Mouse (Mus musculus): Measurements from ENCODE around the gene Vmn1r40. TPM values are rescaled to one million over a fixed set of nuclear protein-coding genes. Genes with fewer than 3 reads are reported as not detected.

Vmn1r40 gene
- polyA plus RNA-seq (2014; fragmentation: Nextera tagmentation; extraction: Ambion mirVana), result not detected in 2 replicates

- DNase-seq (ENCODE audit: low spot score) (no peak), ATAC-seq (ENCODE audit: low FRiP score) (no peak)
- H3K27ac ChIP-seq, result no peak within 1 kb of the TSS
- no peaks in the 10 kb centered on the region for H3K4me1 ChIP-seq (replicated peaks; ENCODE audit: control insufficient read depth, insufficient read depth, low read length)
- H3K4me3 ChIP-seq (replicated peaks; ENCODE audit: low read length), result no peak within 1 kb of the TSS
- no peaks in the 10 kb centered on the region for H3K36me3 ChIP-seq (replicated peaks; ENCODE audit: control insufficient read depth, insufficient read depth)
- H3K4me2 ChIP-seq (replicated peaks), result no peak within 1 kb of the TSS
- no peak within 1 kb of the TSS for H3K9ac ChIP-seq
- 87% methylated on average over 4 of the region's 4 CpGs for WGBS
- no peaks in the 10 kb centered on the region for H3K27me3 ChIP-seq (ENCODE audit: control insufficient read depth, insufficient read depth, low read length)
- H3K9me3 ChIP-seq (ENCODE audit: control insufficient read depth, low read length), result no peaks in the 10 kb centered on the region
Measured at GRCm38 (mm10) chr6:89707240-89707639, at the start of gene Vmn1r40. Gene Vmn1r40, plus strand, starts transcription at chr6:89707540.

- 81% methylated on average over 3 of the region's 3 CpGs for WGBS
- no peak for ATAC-seq (ENCODE audit: low FRiP score)
Measured at GRCm38 (mm10) chr6:89658342-89658741, 49.0 kb upstream of the Vmn1r40 start.

DNA sequence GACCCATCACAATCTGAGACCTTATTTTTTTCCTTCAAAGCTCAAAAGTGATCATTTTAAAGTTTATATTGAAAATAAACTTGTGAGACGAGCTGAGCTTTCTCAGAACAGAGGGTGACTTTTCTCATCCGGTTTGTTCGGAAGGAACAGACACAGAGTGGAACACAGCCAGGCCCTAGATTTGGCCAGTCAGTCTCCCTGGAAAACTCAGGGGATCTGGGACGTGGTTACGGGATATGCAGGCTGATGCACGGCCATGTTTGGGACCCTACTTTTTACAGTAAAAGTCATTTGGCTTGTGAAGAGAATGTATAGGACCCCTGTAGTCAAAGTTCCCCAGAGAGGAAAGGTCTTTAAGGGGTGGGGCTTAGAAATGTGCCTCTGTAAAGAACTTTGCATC, 48.4 kb upstream of the Vmn1r40 start:
- whole genome bisulfite sequencing, result 90% methylated on average over 6 of the region's 6 CpGs
- H3K27me3 ChIP-seq (ENCODE audit: control insufficient read depth, insufficient read depth, low read length), result no peaks in the 10 kb centered on the region
- no peaks in the 10 kb centered on the region for H3K9me3 ChIP-seq (ENCODE audit: control insufficient read depth, low read length)
- H3K4me3 ChIP-seq (replicated peaks; ENCODE audit: low read length), result no peak overlapping the region
- ATAC-seq (ENCODE audit: low FRiP score) (no peak), DNase-seq (ENCODE audit: low spot score) (no peak)
- H3K4me2 ChIP-seq (replicated peaks), result no peak overlapping the region
- no peak overlapping the region for H3K9ac ChIP-seq
- no peak overlapping the region for H3K27ac ChIP-seq
- no peaks in the 10 kb centered on the region for H3K4me1 ChIP-seq (replicated peaks; ENCODE audit: control insufficient read depth, insufficient read depth, low read length)
- peaks cover 15% of the 10 kb centered on the region for H3K36me3 ChIP-seq (replicated peaks; ENCODE audit: control insufficient read depth, insufficient read depth)

More at GRCm38 (mm10) chr6:89658342-89658741, 49.0 kb upstream of the Vmn1r40 start:
- H3K9me3 ChIP-seq (ENCODE audit: control insufficient read depth, low read length), result no peaks in the 10 kb centered on the region
- peaks cover 9% of the 10 kb centered on the region for H3K36me3 ChIP-seq (replicated peaks; ENCODE audit: control insufficient read depth, insufficient read depth)
- no peak overlapping the region for H3K27ac ChIP-seq
- H3K9ac ChIP-seq, result no peak overlapping the region
- no peak for DNase-seq (ENCODE audit: low spot score)
- H3K4me2 ChIP-seq (replicated peaks), result no peak overlapping the region
- no peaks in the 10 kb centered on the region for H3K4me1 ChIP-seq (replicated peaks; ENCODE audit: control insufficient read depth, insufficient read depth, low read length)
- H3K27me3 ChIP-seq (ENCODE audit: control insufficient read depth, insufficient read depth, low read length), result no peaks in the 10 kb centered on the region
- H3K4me3 ChIP-seq (replicated peaks; ENCODE audit: low read length), result no peak overlapping the region

DNA sequence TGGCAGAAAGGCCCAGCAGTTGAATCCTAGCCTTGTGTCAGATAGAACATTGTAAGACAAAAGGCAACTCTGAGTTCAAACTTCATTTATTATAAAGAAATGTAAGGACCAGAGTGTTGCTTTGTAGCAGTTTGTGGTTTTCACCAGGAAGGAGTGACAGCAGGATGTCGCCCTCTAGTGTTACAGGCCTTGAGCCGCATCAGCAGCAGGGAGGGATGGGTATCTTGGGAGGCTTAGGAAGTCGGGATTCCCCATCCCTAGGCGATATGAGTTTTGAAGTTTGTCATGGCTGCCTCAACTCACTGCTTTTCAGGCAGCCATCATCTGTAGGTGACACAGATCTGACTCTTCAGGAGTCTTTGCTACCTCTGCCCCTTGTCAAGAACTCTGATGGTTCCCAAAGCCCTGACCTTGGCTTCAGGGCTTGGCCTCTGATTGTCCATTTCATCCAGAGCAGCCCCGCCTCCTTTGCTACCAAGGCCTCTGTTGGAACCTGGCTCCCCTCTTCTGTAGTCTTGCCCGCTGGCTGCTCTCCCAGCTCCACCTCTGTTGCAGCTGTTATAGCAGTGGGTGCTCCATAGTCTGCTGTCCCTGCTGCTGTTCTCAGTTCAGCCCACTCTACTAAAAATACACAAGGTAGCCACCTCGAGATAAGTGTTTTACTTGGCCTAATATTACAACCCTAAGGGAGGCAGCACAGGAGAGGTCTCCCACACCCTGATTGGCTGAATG, 47.5 kb upstream of the Vmn1r40 start:
- Histone ChIP-seq H3K9ac (no peak overlapping the region), H3K4me2 (replicated peaks) (no peak overlapping the region), H3K9me3 (ENCODE audit: control insufficient read depth, low read length) (no peaks in the 10 kb centered on the region), H3K27me3 (ENCODE audit: control insufficient read depth, insufficient read depth, low read length) (no peaks in the 10 kb centered on the region), H3K27ac (no peak overlapping the region), H3K4me3 (replicated peaks; ENCODE audit: low read length) (no peak overlapping the region), H3K4me1 (replicated peaks; ENCODE audit: control insufficient read depth, insufficient read depth, low read length) (no peaks in the 10 kb centered on the region), H3K36me3 (replicated peaks; ENCODE audit: control insufficient read depth, insufficient read depth) (peaks cover 13% of the 10 kb centered on the region)
- no peak for DNase-seq (ENCODE audit: low spot score)
- WGBS, result 30% methylated on average over 7 of the region's 7 CpGs
- no peak for ATAC-seq (ENCODE audit: low FRiP score)

DNA sequence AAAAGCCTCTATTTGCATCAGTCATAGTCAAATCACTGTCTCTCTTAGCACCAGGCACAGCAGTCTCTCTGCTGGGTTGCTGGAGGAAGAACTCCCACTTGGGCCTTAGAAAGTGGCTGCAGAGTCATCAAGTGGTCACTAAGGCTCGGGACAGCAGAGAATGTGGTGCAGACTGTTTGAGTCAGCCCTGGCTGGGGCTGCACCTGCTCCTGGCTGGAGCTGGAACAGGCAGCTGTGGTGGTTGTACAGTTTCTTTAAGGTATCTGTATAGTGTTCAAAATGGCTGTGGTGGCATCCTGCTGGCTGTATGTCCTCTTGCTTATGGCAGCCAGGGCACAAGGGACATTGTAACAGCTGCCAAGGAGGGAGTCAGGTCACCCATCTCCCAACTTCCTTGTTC, 46.9 kb upstream of the Vmn1r40 start:
- Histone ChIP-seq H3K4me3 (replicated peaks; ENCODE audit: low read length) (no peak overlapping the region), H3K4me2 (replicated peaks) (no peak overlapping the region), H3K27ac (no peak overlapping the region), H3K36me3 (replicated peaks; ENCODE audit: control insufficient read depth, insufficient read depth) (peaks cover 14% of the 10 kb centered on the region), H3K9me3 (ENCODE audit: control insufficient read depth, low read length) (no peaks in the 10 kb centered on the region), H3K4me1 (replicated peaks; ENCODE audit: control insufficient read depth, insufficient read depth, low read length) (no peaks in the 10 kb centered on the region), H3K27me3 (ENCODE audit: control insufficient read depth, insufficient read depth, low read length) (no peaks in the 10 kb centered on the region), H3K9ac (no peak overlapping the region)
- ATAC-seq (ENCODE audit: low FRiP score) (no peak), DNase-seq (ENCODE audit: low spot score) (no peak)
- WGBS, result 55% methylated on average over 1 of the region's 1 CpGs

DNA sequence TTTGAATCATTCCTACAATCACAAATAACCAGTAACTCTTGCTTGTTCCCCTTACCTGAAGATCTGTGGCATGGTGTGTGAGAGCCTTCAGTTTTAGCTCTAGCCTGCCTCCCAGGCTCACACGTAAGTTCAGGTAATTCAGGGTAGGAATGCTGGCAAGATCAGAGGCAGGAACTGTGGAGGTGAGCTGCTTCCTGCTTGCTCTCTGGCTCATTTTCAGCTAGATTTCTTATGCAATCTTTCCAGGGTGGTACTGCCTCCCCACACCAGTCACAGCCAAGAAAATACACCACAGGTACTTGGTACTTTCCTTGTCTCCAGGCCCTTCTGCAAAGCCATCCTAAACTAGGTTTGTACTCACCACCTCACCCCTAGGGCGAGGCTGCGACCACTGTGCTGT, 44.8 kb upstream of the Vmn1r40 start:
- ATAC-seq (ENCODE audit: low FRiP score) (no peak), DNase-seq (ENCODE audit: low spot score) (no peak)
- Histone ChIP-seq H3K4me1 (replicated peaks; ENCODE audit: control insufficient read depth, insufficient read depth, low read length) (no peaks in the 10 kb centered on the region), H3K36me3 (replicated peaks; ENCODE audit: control insufficient read depth, insufficient read depth) (peaks cover 18% of the 10 kb centered on the region), H3K27me3 (ENCODE audit: control insufficient read depth, insufficient read depth, low read length) (no peaks in the 10 kb centered on the region), H3K27ac (no peak overlapping the region), H3K9me3 (ENCODE audit: control insufficient read depth, low read length) (no peaks in the 10 kb centered on the region), H3K4me2 (replicated peaks) (no peak overlapping the region), H3K9ac (no peak overlapping the region), H3K4me3 (replicated peaks; ENCODE audit: low read length) (no peak overlapping the region)
- WGBS, result 97% methylated on average over 3 of the region's 3 CpGs

- ATAC-seq (ENCODE audit: low FRiP score) (no peak), DNase-seq (ENCODE audit: low spot score) (no peak)
- no peak overlapping the region for H3K4me2 ChIP-seq (replicated peaks)
- H3K27me3 ChIP-seq (ENCODE audit: control insufficient read depth, insufficient read depth, low read length), result no peaks in the 10 kb centered on the region
- 65% methylated on average over 8 of the region's 8 CpGs for WGBS
- no peaks in the 10 kb centered on the region for H3K4me1 ChIP-seq (replicated peaks; ENCODE audit: control insufficient read depth, insufficient read depth, low read length)
- no peaks in the 10 kb centered on the region for H3K9me3 ChIP-seq (ENCODE audit: control insufficient read depth, low read length)
- H3K27ac ChIP-seq, result no peak overlapping the region
- no peak overlapping the region for H3K9ac ChIP-seq
- no peak overlapping the region for H3K4me3 ChIP-seq (replicated peaks; ENCODE audit: low read length)
- peaks cover 18% of the 10 kb centered on the region for H3K36me3 ChIP-seq (replicated peaks; ENCODE audit: control insufficient read depth, insufficient read depth)
Measured at GRCm38 (mm10) chr6:89665155-89665554, 42.2 kb upstream of the Vmn1r40 start.

GRCm38 (mm10) chr6:89665667-89666066, 41.7 kb upstream of the Vmn1r40 start:
- no peak overlapping the region for H3K27ac ChIP-seq

GRCm38 (mm10) chr6:89666976-89667375, 40.4 kb upstream of the Vmn1r40 start:
- DNase-seq (ENCODE audit: low spot score) (no peak), ATAC-seq (ENCODE audit: low FRiP score) (no peak)
- no peaks in the 10 kb centered on the region for H3K4me1 ChIP-seq (replicated peaks; ENCODE audit: control insufficient read depth, insufficient read depth, low read length)
- WGBS, result 79% methylated on average over 3 of the region's 3 CpGs
- no peak overlapping the region for H3K4me2 ChIP-seq (replicated peaks)
- peaks cover 22% of the 10 kb centered on the region for H3K36me3 ChIP-seq (replicated peaks; ENCODE audit: control insufficient read depth, insufficient read depth)
- H3K27ac ChIP-seq, result no peak overlapping the region
- no peaks in the 10 kb centered on the region for H3K9me3 ChIP-seq (ENCODE audit: control insufficient read depth, low read length)
- H3K27me3 ChIP-seq (ENCODE audit: control insufficient read depth, insufficient read depth, low read length), result no peaks in the 10 kb centered on the region
- H3K4me3 ChIP-seq (replicated peaks; ENCODE audit: low read length), result no peak overlapping the region
- H3K9ac ChIP-seq, result no peak overlapping the region

More at GRCm38 (mm10) chr6:89665667-89666066, 41.7 kb upstream of the Vmn1r40 start:
- Histone ChIP-seq H3K4me2 (replicated peaks) (no peak overlapping the region), H3K9ac (no peak overlapping the region), H3K4me3 (replicated peaks; ENCODE audit: low read length) (no peak overlapping the region), H3K4me1 (replicated peaks; ENCODE audit: control insufficient read depth, insufficient read depth, low read length) (no peaks in the 10 kb centered on the region), H3K36me3 (replicated peaks; ENCODE audit: control insufficient read depth, insufficient read depth) (peaks cover 21% of the 10 kb centered on the region), H3K9me3 (ENCODE audit: control insufficient read depth, low read length) (no peaks in the 10 kb centered on the region), H3K27me3 (ENCODE audit: control insufficient read depth, insufficient read depth, low read length) (no peaks in the 10 kb centered on the region)
- 80% methylated on average over 7 of the region's 7 CpGs for WGBS
- no peak for ATAC-seq (ENCODE audit: low FRiP score)
- no peak for DNase-seq (ENCODE audit: low spot score)

DNA sequence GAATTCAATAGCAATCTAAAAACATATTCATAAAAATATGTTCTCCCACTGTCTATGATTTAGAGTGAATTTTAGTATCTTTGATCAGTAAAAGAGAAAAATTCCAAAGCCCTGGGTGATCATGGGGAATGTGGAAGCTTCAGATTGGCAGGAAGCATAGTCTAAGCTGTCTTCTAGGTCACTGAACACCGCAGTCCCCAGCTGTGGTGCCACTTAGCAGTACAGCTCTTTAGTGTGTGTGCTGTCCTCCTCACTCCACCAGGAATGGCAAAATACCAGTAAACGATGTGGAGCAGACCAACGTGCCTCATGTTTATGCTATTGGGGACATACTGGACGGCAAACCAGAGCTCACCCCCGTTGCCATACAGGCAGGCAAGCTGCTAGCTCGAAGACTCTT, 37.8 kb upstream of the Vmn1r40 start:
- no peak overlapping the region for H3K27ac ChIP-seq
- peaks cover 12% of the 10 kb centered on the region for H3K36me3 ChIP-seq (replicated peaks; ENCODE audit: control insufficient read depth, insufficient read depth)
- no peaks in the 10 kb centered on the region for H3K4me1 ChIP-seq (replicated peaks; ENCODE audit: control insufficient read depth, insufficient read depth, low read length)
- ATAC-seq (ENCODE audit: low FRiP score) (no peak), DNase-seq (ENCODE audit: low spot score) (no peak)
- 90% methylated on average over 6 of the region's 6 CpGs for WGBS
- H3K9ac ChIP-seq, result no peak overlapping the region
- no peak overlapping the region for H3K4me2 ChIP-seq (replicated peaks)
- H3K27me3 ChIP-seq (ENCODE audit: control insufficient read depth, insufficient read depth, low read length), result no peaks in the 10 kb centered on the region
- no peaks in the 10 kb centered on the region for H3K9me3 ChIP-seq (ENCODE audit: control insufficient read depth, low read length)
- no peak overlapping the region for H3K4me3 ChIP-seq (replicated peaks; ENCODE audit: low read length)
